Mouse (Mus musculus): Measurements from ENCODE around the gene Pbrm1.

GRCm38 (mm10) chr14:31160196-31161150 is 141.5 kb downstream of the Pbrm1 start:
- TF ChIP-seq CTCF (IDR thresholded peaks at IDR 0.05; ENCODE audit: control insufficient read depth, insufficient read depth, insufficient read length) (no peak), USF1 (IDR thresholded peaks at IDR 0.05; ENCODE audit: low read depth) (no peak)
